Mouse (Mus musculus): Measurements from ENCODE around the gene Neu1.

- TF ChIP-seq CTCF (IDR thresholded peaks at IDR 0.05; ENCODE audit: control insufficient read depth, insufficient read depth, insufficient read length), result no peak
- no peak for TF ChIP-seq USF1 (IDR thresholded peaks at IDR 0.05; ENCODE audit: low read depth)
- TF ChIP-seq MYOG (IDR thresholded peaks at IDR 0.05; ENCODE audit: control insufficient read depth, extremely low read depth, insufficient read length), result no peak
Measured at GRCm38 (mm10) chr17:34915410-34915831, 15.6 kb upstream of the Neu1 start.

Data from C2C12 (cell line).